Mouse (Mus musculus): ENCODE results near the gene Gm44502. TPM values are rescaled to one million over a fixed set of nuclear protein-coding genes. Genes with fewer than 3 reads are reported as not detected.

Gene Gm44502
- polyA plus RNA-seq, 1 experiment = 2.1 TPM

- no peak overlapping the region; the same call in 1 of the 2 replicates for H3K27ac ChIP-seq (replicated peaks; ENCODE audit: low read depth, low read length)
- peak overlapping the region; percentile 87 for H3K4me3 ChIP-seq (ENCODE audit: insufficient read depth, low read depth, low read length)
- peaks cover 6% of the 10 kb centered on the region; the same call in 1 of the 2 replicates for H3K4me1 ChIP-seq (ENCODE audit: control insufficient read depth, insufficient read depth, insufficient read length, low read length)
Measured at GRCm38 (mm10) chr15:89372536-89372935, 57.0 kb downstream of the Gm44502 start.

- Histone ChIP-seq H3K4me1 (ENCODE audit: control insufficient read depth, insufficient read depth, insufficient read length, low read length) (peaks cover 6% of the 10 kb centered on the region; the same call in 1 of the 2 replicates), H3K27ac (replicated peaks; ENCODE audit: low read depth, low read length) (no peak overlapping the region), H3K4me3 (ENCODE audit: insufficient read depth, low read depth, low read length) (no peak overlapping the region)
Measured at GRCm38 (mm10) chr15:89372068-89372467, 57.4 kb downstream of the Gm44502 start.

Other genes starting within 250 kb of the Gm44502 start
- gene Plxnb2, start 248.9 kb downstream of the Gm44502 start, polyA plus RNA-seq (2012; ENCODE audit: insufficient read depth, insufficient read length, missing spikeins) = 5.4 and 7.5 TPM in 2 replicates
- gene Dennd6b, start 233.2 kb downstream of the Gm44502 start, polyA plus RNA-seq (2012; ENCODE audit: insufficient read depth, insufficient read length, missing spikeins) = 1.8 and 2.2 TPM in 2 replicates
- 23.0 and 25.7 TPM in 2 replicates for gene Ppp6r2, start 218.1 kb downstream of the Gm44502 start, polyA plus RNA-seq (2012; ENCODE audit: insufficient read depth, insufficient read length, missing spikeins)
- 23.6 and 24.4 TPM in 2 replicates for gene Sbf1, start 114.4 kb downstream of the Gm44502 start, polyA plus RNA-seq (2012; ENCODE audit: insufficient read depth, insufficient read length, missing spikeins)
- not detected in 2 replicates for gene Adm2, start 107.0 kb downstream of the Gm44502 start, polyA plus RNA-seq (2012; ENCODE audit: insufficient read depth, insufficient read length, missing spikeins)
- gene Miox, start 95.3 kb downstream of the Gm44502 start, polyA plus RNA-seq (2012; ENCODE audit: insufficient read depth, insufficient read length, missing spikeins) = not detected in 2 replicates
- 10.6 and 12.7 TPM in 2 replicates for gene Lmf2, start 74.0 kb downstream of the Gm44502 start, polyA plus RNA-seq (2012; ENCODE audit: insufficient read depth, insufficient read length, missing spikeins)
- gene Ncaph2, start 74.0 kb downstream of the Gm44502 start, polyA plus RNA-seq (2012; ENCODE audit: insufficient read depth, insufficient read length, missing spikeins) = 59.3 and 60.2 TPM in 2 replicates
- 22.7 and 24.0 TPM in 2 replicates for gene Sco2, start 55.9 kb downstream of the Gm44502 start, polyA plus RNA-seq (2012; ENCODE audit: insufficient read depth, insufficient read length, missing spikeins)
- 0.55 TPM in 1 of 2 replicates, not detected in the other for gene Tymp, start 52.7 kb downstream of the Gm44502 start, polyA plus RNA-seq (2012; ENCODE audit: insufficient read depth, insufficient read length, missing spikeins)
- gene Odf3b, start 50.4 kb downstream of the Gm44502 start, polyA plus RNA-seq (2012; ENCODE audit: insufficient read depth, insufficient read length, missing spikeins) = not detected in 2 replicates
- gene Klhdc7b, start 44.8 kb downstream of the Gm44502 start, polyA plus RNA-seq (2012; ENCODE audit: insufficient read depth, insufficient read length, missing spikeins) = not detected in 2 replicates
- not detected in 2 replicates for gene Syce3, start 19.2 kb downstream of the Gm44502 start, polyA plus RNA-seq (2012; ENCODE audit: insufficient read depth, insufficient read length, missing spikeins)
- 440 and 455 TPM in 2 replicates for gene Cpt1b, start 3.8 kb downstream of the Gm44502 start, polyA plus RNA-seq (2012; ENCODE audit: insufficient read depth, insufficient read length, missing spikeins)
- 1.1 and 2.4 TPM in 2 replicates for gene C730034F03Rik, start 107 bp downstream of the Gm44502 start, polyA plus RNA-seq (2012; ENCODE audit: insufficient read depth, insufficient read length, missing spikeins)
- gene Chkb, start 212 bp upstream of the Gm44502 start, polyA plus RNA-seq (2012; ENCODE audit: insufficient read depth, insufficient read length, missing spikeins) = 151 and 203 TPM in 2 replicates
- not detected in 2 replicates for gene Mapk8ip2, start 24.2 kb upstream of the Gm44502 start, polyA plus RNA-seq (2012; ENCODE audit: insufficient read depth, insufficient read length, missing spikeins)
- gene Arsa, start 47.7 kb upstream of the Gm44502 start, polyA plus RNA-seq (2012; ENCODE audit: insufficient read depth, insufficient read length, missing spikeins) = 17.2 and 24.2 TPM in 2 replicates
- gene Shank3, start 69.9 kb upstream of the Gm44502 start, polyA plus RNA-seq (2012; ENCODE audit: insufficient read depth, insufficient read length, missing spikeins) = 6.8 and 15.5 TPM in 2 replicates
- gene Acr, start 138.6 kb upstream of the Gm44502 start, polyA plus RNA-seq (2012; ENCODE audit: insufficient read depth, insufficient read length, missing spikeins) = not detected in 2 replicates
- gene Rabl2, start 162.2 kb upstream of the Gm44502 start, polyA plus RNA-seq (2012; ENCODE audit: insufficient read depth, insufficient read length, missing spikeins) = 2.7 and 4.4 TPM in 2 replicates

Data from brown adipose tissue, adult 24 weeks (tissue).